Mouse (Mus musculus) limb, embryonic 11.5 days (tissue): ENCODE data around the gene Ptgs1. TPM values are rescaled to one million over a fixed set of nuclear protein-coding genes. Genes with fewer than 3 reads are reported as not detected.

Experiments used
- ATAC-seq: fragments of 200-750 bp; cut with Nextera tagmentation; 2 replicates; pipeline ENCODE4 v1.8.0; 2017; ENCODE audit warnings: low read depth; ENCODE audit not compliant: insufficient number of reproducible peaks, low FRiP score, low TSS enrichment
- DNase-seq: peaks from one replicate; pipeline ENCODE4 v3.0.0-alpha.2; 2015; ENCODE audit warnings: low spot score
- H3K27ac ChIP-seq: fragments of 300-500 bp; sonication (generic); replicated peaks from 2 replicates; pipeline ENCODE4 v1.5.1; 2014; ENCODE audit warnings: low read depth, mild to moderate bottlenecking, low read length
- H3K27me3 ChIP-seq: fragments of 300-500 bp; sonication (generic); 2 replicates; pipeline ENCODE4 v1.6.1; 2014; ENCODE audit warnings: mild to moderate bottlenecking, low read length, mixed read lengths; ENCODE audit not compliant: control insufficient read depth, insufficient read depth
- H3K36me3 ChIP-seq: fragments of 300-500 bp; sonication (generic); 2 replicates; pipeline ENCODE4 v1.6.1; 2014; ENCODE audit warnings: mild to moderate bottlenecking, low read length, moderate library complexity, mixed read lengths; ENCODE audit not compliant: control insufficient read depth, insufficient read depth
- H3K4me1 ChIP-seq: fragments of 300-500 bp; sonication (generic); 2 replicates; pipeline ENCODE4 v1.6.1; 2014; ENCODE audit warnings: low read length, mixed read lengths; ENCODE audit not compliant: control insufficient read depth, insufficient read depth
- H3K4me2 ChIP-seq: fragments of 300-500 bp; sonication (generic); 2 replicates; pipeline ENCODE4 v1.6.1; 2014; ENCODE audit warnings: low read depth, mild to moderate bottlenecking, moderate library complexity; ENCODE audit not compliant: severe bottlenecking
- H3K4me3 ChIP-seq: fragments of 300-500 bp; sonication (generic); 2 replicates; pipeline ENCODE4 v1.5.1; 2014; ENCODE audit warnings: low read depth, low read length
- H3K9ac ChIP-seq: fragments of 300-500 bp; sonication (generic); 2 replicates; pipeline ENCODE4 v1.6.1; 2014; ENCODE audit warnings: mild to moderate bottlenecking, low read length
- H3K9me3 ChIP-seq: fragments of 300-500 bp; sonication (generic); 2 replicates; pipeline ENCODE4 v1.6.1; 2016; ENCODE audit warnings: low read length; ENCODE audit not compliant: control insufficient read depth
- WGBS: fragments of 180-500 bp; shearing (Covaris S2); extraction: QIAGEN DNeasy Blood & Tissue Kit; methylation state at CpG from one replicate; pipeline ENCODE4 v1.1.7; 2014; 5-methylcytosine and 5-hydroxymethylcytosine counted together
- polyA plus RNA-seq: library from polyadenylated mRNA; unstranded; fragments of >200 nt; fragmentation: Nextera tagmentation; extraction: Ambion mirVana; gene quantifications from 2 replicates; pipeline ENCODE4 v1.2.1, GENCODE M21; 2014

Ptgs1 gene
- polyA plus RNA-seq, 1 experiment from 2014 or later = 4.0 TPM

- no peaks in the 10 kb centered on the region for H3K27me3 ChIP-seq
- 61% methylated on average over 5 of the region's 5 CpGs for WGBS
- no peaks in the 10 kb centered on the region for H3K36me3 ChIP-seq
- no peaks in the 10 kb centered on the region for H3K4me1 ChIP-seq
- no peak overlapping the region for H3K9ac ChIP-seq
- H3K9me3 ChIP-seq = no peaks in the 10 kb centered on the region
- ATAC-seq = no peak
- H3K4me3 ChIP-seq = no peak overlapping the region
- no peak overlapping the region for H3K4me2 ChIP-seq
- no peak overlapping the region for H3K27ac ChIP-seq
- DNase-seq = no peak
Observed at GRCm38 (mm10) chr2:36243892-36244309, 13.7 kb downstream of the Ptgs1 start.

DNA sequence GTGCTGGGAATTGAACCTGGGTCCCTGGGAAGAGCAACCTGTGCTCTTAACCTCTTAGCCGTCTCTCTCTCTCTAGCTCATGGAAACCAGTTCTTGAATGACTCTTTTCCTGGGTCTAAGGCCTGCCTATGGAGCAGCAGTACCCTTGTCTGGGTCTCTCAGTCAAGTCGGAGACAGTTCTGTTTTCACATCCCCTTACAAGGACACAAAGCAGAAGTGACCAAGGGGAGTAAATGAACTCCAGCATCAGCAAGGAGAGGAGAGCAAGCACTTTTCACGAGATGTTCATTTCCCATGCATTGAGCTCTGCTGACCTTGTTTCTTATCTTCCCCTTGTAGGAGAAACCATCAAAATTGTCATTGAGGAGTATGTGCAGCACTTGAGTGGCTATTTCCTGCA, 14.5 kb downstream of the Ptgs1 start:
- no peaks in the 10 kb centered on the region for H3K36me3 ChIP-seq
- ATAC-seq = no peak
- H3K9me3 ChIP-seq = no peaks in the 10 kb centered on the region
- no peak overlapping the region for H3K4me2 ChIP-seq
- H3K9ac ChIP-seq = no peak overlapping the region
- H3K4me1 ChIP-seq = no peaks in the 10 kb centered on the region
- no peak for DNase-seq
- no peaks in the 10 kb centered on the region for H3K27me3 ChIP-seq
- H3K27ac ChIP-seq = no peak overlapping the region
- 79% methylated on average over 3 of the region's 3 CpGs for WGBS
- no peak overlapping the region for H3K4me3 ChIP-seq

DNA sequence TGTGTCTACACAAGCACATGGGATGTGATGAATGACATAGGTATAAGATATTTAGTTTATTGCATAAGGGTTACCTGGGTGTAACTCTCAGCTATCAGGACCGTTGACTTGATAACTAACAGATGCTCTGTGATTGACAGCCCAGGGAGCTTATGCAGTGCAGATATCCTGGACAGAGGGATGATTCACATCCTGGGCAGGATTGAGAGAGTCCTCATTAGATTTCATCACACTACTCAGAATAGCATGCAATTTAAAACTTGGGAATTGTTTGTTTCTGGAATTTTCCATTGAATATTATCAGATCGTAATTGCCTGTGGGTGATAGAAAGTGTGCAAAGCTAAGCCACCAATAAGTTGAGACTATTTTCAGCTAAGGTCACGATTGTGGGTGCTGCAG, 17.7 kb downstream of the Ptgs1 start:
- no peak for ATAC-seq
- H3K4me1 ChIP-seq = no peaks in the 10 kb centered on the region
- no peak overlapping the region for H3K4me3 ChIP-seq
- H3K9me3 ChIP-seq = no peaks in the 10 kb centered on the region
- 76% methylated on average over 3 of the region's 3 CpGs for WGBS
- H3K27me3 ChIP-seq = no peaks in the 10 kb centered on the region
- H3K4me2 ChIP-seq = no peak overlapping the region
- no peak for DNase-seq
- H3K9ac ChIP-seq = no peak overlapping the region
- H3K27ac ChIP-seq = no peak overlapping the region
- H3K36me3 ChIP-seq = no peaks in the 10 kb centered on the region

DNA sequence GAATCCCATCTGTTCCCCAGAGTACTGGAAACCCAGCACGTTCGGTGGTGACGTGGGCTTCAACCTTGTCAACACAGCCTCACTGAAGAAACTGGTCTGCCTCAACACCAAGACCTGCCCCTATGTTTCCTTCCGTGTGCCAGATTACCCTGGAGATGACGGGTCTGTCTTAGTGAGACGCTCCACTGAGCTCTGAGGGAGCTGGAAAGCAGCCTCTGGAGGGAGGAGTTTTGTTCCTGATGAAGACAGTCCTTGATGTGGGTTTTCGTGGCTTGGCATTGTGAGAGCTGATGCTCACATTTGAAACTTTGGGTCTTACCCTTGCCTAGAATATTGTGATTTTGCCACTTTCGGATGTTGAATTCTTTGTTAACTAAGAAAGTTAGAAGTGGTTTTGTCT, 20.9 kb downstream of the Ptgs1 start:
- Histone ChIP-seq H3K4me3 (no peak overlapping the region), H3K36me3 (no peaks in the 10 kb centered on the region), H3K27ac (no peak overlapping the region), H3K9ac (no peak overlapping the region), H3K9me3 (no peaks in the 10 kb centered on the region), H3K4me2 (no peak overlapping the region), H3K27me3 (no peaks in the 10 kb centered on the region), H3K4me1 (no peaks in the 10 kb centered on the region)
- DNase-seq (no peak), ATAC-seq (no peak)
- 92% methylated on average over 8 of the region's 8 CpGs for WGBS

GRCm38 (mm10) chr2:36252505-36252904, 22.3 kb downstream of the Ptgs1 start:
- no peak overlapping the region for H3K4me2 ChIP-seq
- H3K27me3 ChIP-seq = no peaks in the 10 kb centered on the region
- H3K4me1 ChIP-seq = no peaks in the 10 kb centered on the region
- no peak overlapping the region for H3K27ac ChIP-seq
- no peak overlapping the region for H3K4me3 ChIP-seq
- no peak for ATAC-seq
- no peaks in the 10 kb centered on the region for H3K9me3 ChIP-seq
- DNase-seq = no peak
- H3K36me3 ChIP-seq = no peaks in the 10 kb centered on the region
- WGBS = 89% methylated on average over 4 of the region's 4 CpGs
- no peak overlapping the region for H3K9ac ChIP-seq

- ATAC-seq (no peak), DNase-seq (no peak)
Observed at GRCm38 (mm10) chr2:36254445-36254844, 24.2 kb downstream of the Ptgs1 start.

DNA sequence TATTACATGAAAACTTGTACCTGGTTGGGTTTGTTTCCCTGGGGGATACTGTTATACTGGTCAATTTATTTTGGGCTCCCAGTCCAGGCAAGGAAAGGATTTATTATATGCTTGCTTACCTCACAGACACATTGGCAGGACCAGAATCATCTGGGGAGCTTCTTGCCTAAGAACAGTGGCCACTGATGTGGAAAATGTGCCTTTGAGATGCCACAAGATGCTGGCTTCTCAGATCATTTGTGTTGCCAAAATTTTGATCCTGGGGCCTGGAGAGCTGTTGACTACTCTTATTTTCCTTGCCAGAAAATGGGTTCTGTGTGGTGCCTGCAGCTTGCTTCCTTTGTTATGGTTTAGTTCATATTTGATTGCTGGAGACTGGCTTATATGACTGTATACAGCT, 26.7 kb downstream of the Ptgs1 start:
- Histone ChIP-seq H3K4me2 (no peak overlapping the region), H3K9me3 (no peaks in the 10 kb centered on the region), H3K27ac (no peak overlapping the region), H3K4me3 (no peak overlapping the region), H3K27me3 (no peaks in the 10 kb centered on the region), H3K36me3 (no peaks in the 10 kb centered on the region), H3K4me1 (no peaks in the 10 kb centered on the region), H3K9ac (no peak overlapping the region)
- ATAC-seq = no peak
- no peak for DNase-seq

More at GRCm38 (mm10) chr2:36254445-36254844, 24.2 kb downstream of the Ptgs1 start:
- Histone ChIP-seq H3K4me2 (no peak overlapping the region), H3K36me3 (no peaks in the 10 kb centered on the region), H3K27me3 (no peaks in the 10 kb centered on the region), H3K4me3 (no peak overlapping the region), H3K27ac (no peak overlapping the region), H3K9ac (no peak overlapping the region), H3K9me3 (no peaks in the 10 kb centered on the region), H3K4me1 (no peaks in the 10 kb centered on the region)
- WGBS = 93% methylated on average over 2 of the region's 2 CpGs

- Histone ChIP-seq H3K9me3 (no peaks in the 10 kb centered on the region), H3K9ac (no peak overlapping the region), H3K36me3 (no peaks in the 10 kb centered on the region), H3K27ac (no peak overlapping the region), H3K4me2 (no peak overlapping the region), H3K4me1 (no peaks in the 10 kb centered on the region), H3K4me3 (no peak overlapping the region), H3K27me3 (no peaks in the 10 kb centered on the region)
- 80% methylated on average over 4 of the region's 4 CpGs for WGBS
- ATAC-seq (no peak), DNase-seq (no peak)
Observed at GRCm38 (mm10) chr2:36259382-36259781, 29.2 kb downstream of the Ptgs1 start.

- 84% methylated on average over 6 of the region's 6 CpGs for WGBS
- Histone ChIP-seq H3K4me3 (no peak overlapping the region), H3K27me3 (no peaks in the 10 kb centered on the region), H3K9me3 (no peaks in the 10 kb centered on the region), H3K36me3 (no peaks in the 10 kb centered on the region), H3K4me2 (no peak overlapping the region), H3K9ac (no peak overlapping the region), H3K4me1 (no peaks in the 10 kb centered on the region), H3K27ac (no peak overlapping the region)
- DNase-seq = no peak
- ATAC-seq = no peak
Observed at GRCm38 (mm10) chr2:36259798-36260540, 29.7 kb downstream of the Ptgs1 start.
